Mouse (Mus musculus): ENCODE measurements around the gene Mxi1.

DNA sequence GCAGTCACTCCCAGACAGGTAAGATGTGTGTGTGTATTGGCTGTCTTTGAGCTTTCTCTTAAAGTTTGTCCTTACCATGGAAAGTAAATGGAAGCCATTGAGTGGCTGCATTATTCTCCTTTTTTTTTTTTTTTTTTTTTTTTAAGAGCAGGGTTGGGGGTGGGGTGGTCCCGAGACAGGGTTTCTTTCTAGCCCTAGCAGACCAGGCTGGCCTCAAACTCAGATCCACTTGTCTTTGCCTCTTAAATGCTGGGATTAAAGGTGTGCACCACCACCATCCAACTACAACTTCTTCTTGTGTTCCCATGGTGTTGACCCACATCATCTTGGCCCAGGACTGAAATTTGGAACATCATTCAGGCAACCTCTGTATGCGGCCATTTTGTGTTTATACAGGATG is 63.3 kb downstream of the Mxi1 start:
- TF ChIP-seq USF1 (IDR thresholded peaks at IDR 0.05; ENCODE audit: low read depth, low read length) (no peak), SIN3A (IDR thresholded peaks at IDR 0.05; ENCODE audit: low read length) (no peak), GABPA (IDR thresholded peaks at IDR 0.05; ENCODE audit: insufficient replicate concordance, low read depth, low read length) (no peak), CTCF (conservative IDR thresholded peaks at IDR 0.05 in 1 of 2, IDR thresholded peaks at IDR 0.05 in 1 of 2; ENCODE audit: low read depth in 2 of 2, low read length in 2 of 2) (no peak), TCF12 (IDR thresholded peaks at IDR 0.05; ENCODE audit: low read depth, low read length) (no peak), POLR2A (IDR thresholded peaks at IDR 0.05; ENCODE audit: low read depth, low read length) (no peak), POLR2AphosphoS2 (IDR thresholded peaks at IDR 0.05; ENCODE audit: low read depth, low read length) (no peak), BHLHE40 (IDR thresholded peaks at IDR 0.05; ENCODE audit: low read depth, low read length) (no peak), MEF2A (IDR thresholded peaks at IDR 0.05; ENCODE audit: borderline replicate concordance, low read depth, low read length) (no peak), MAX (IDR thresholded peaks at IDR 0.05; ENCODE audit: low read length) (no peak), JUND (conservative IDR thresholded peaks at IDR 0.05; ENCODE audit: low read depth, low read length) (no peak), EP300 (IDR thresholded peaks at IDR 0.05; ENCODE audit: low read length) (no peak)

Measured in CH12.LX (cell line).